Comparison of ENCODE assay signal across 27 mouse cellular contexts in the genomic region with DNA sequence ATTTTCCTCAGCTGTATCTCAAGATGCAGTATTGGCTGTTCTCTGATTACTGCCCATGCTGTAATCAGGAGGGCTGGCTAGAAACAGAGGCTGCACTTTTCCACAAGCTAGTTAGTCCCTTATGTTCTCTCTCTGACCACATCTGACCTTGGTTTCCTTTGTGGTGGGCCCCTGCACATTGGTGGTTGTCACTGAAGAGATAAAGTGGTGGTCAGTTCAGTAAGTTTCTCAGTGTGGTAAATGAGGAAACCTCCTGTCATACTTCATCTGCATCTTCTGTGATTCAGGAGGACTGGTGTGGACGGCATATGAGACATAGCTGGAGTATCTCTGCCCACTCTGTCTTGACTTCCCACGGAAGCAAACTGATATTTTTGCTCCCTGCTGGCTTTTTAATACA.
DNase-seq lines count a peak whose midpoint lies in the region; ATAC-seq and TF ChIP-seq lines count a peak whose summit lies in the region.
"Had no signal": no experiment of that assay in that cellular context is flagged by ENCODE, and none has a peak within 500 bp of the region (broad histone marks: within the 10 kb centered on the region; RNA-seq: fewer than 3 reads in every experiment).

No protein-coding gene starts in this region.

- no peak overlapping the region for H3K4me3 ChIP-seq in CH12.LX (replicated peaks in 1 of 3; ENCODE audit: low read depth in 2 of 3, low read length in 2 of 3, poor library complexity in 1 of 3)
- H3K4me3 ChIP-seq in liver, embryonic 11.5 days (ENCODE audit: low read depth, low read length) = no peak overlapping the region
- H3K4me3 ChIP-seq: embryonic facial prominence, embryonic 15.5 days; erythroblast, embryonic 14.5 days; forebrain, embryonic 10.5 days; gastrocnemius, adult 2 months; heart, embryonic 10.5 days; heart, embryonic 15.5 days; hindbrain, embryonic 15.5 days had no signal

- no peak for TF ChIP-seq CTCF in CH12.LX (conservative IDR thresholded peaks at IDR 0.05 in 1 of 2, IDR thresholded peaks at IDR 0.05 in 1 of 2; ENCODE audit: low read depth in 2 of 2, low read length in 2 of 2)

- DNase-seq in CH12.LX (ENCODE audit: extremely low read depth) = peak; percentile 10
- peak; percentile 3 for DNase-seq in T-cell, adult 2 months (ENCODE audit: low spot score)
- DNase-seq in naive thymus-derived CD4-positive, alpha-beta T cell, adult 2 months (ENCODE audit: low read depth) = peak; percentile 27
- DNase-seq in yolk sac, embryonic 10.5 days (ENCODE audit: low spot score) = no peak
- no peak for DNase-seq in layer of hippocampus, postnatal 36 days
- DNase-seq in liver, embryonic 11.5 days (ENCODE audit: low spot score) = no peak
- DNase-seq: adrenal gland, adult 8-10 months; adrenal gland, postnatal 36 days; B cell, adult 2 months; cerebellum, adult 11 months; cerebellum, adult 8-10 months; cerebellum, postnatal 25 days; gastrocnemius, adult 2 months; gastrocnemius, postnatal 25 days; heart, adult 11 months; heart, postnatal 14 days had no signal

- no peak overlapping the region; the same call in 1 of the 2 replicates for H3K9ac ChIP-seq in CH12.LX (ENCODE audit: insufficient read depth, low read depth)
- H3K9ac ChIP-seq in liver, embryonic 11.5 days (ENCODE audit: low read depth, low read length) = no peak overlapping the region
- H3K9ac ChIP-seq: embryonic facial prominence, embryonic 15.5 days; heart, embryonic 15.5 days; hindbrain, embryonic 15.5 days had no signal

- no peak overlapping the region for H3K4me2 ChIP-seq in CH12.LX (ENCODE audit: insufficient read depth, low read depth, poor library complexity, severe bottlenecking)
- H3K4me2 ChIP-seq in liver, embryonic 11.5 days = no peak overlapping the region
- H3K4me2 ChIP-seq: embryonic facial prominence, embryonic 15.5 days; heart, embryonic 15.5 days; hindbrain, embryonic 15.5 days had no signal

- ATAC-seq in hematopoietic stem cell, adult 5-6 weeks (replicated peaks in 1 of 2; ENCODE audit: insufficient read depth in 1 of 2, low FRiP score in 2 of 2, low TSS enrichment in 1 of 2, low read depth in 1 of 2, poor library complexity in 2 of 2, severe bottlenecking in 2 of 2) = peak; percentile 37 to 58; a peak in 3 of 4 replicates
- no peak for ATAC-seq in liver, embryonic 11.5 days (replicated peaks; ENCODE audit: low FRiP score)
- ATAC-seq: CD4-positive, CD25-positive, alpha-beta regulatory T cell, adult 4 months; forebrain, embryonic 14.5 days; intestine, embryonic 16.5 days; Patski had no signal

- H3K27ac ChIP-seq in CH12.LX (ENCODE audit: insufficient read depth, low read depth) = no peak overlapping the region
- no peak overlapping the region for H3K27ac ChIP-seq in liver, embryonic 11.5 days (ENCODE audit: low read depth, low read length)
- H3K27ac ChIP-seq: embryonic facial prominence, embryonic 15.5 days; forebrain, embryonic 10.5 days; gastrocnemius, adult 2 months; heart, embryonic 10.5 days; heart, embryonic 15.5 days; hindbrain, embryonic 15.5 days had no signal

- dilution Hi-C loops in CH12.LX (cut with MboI; ENCODE audit: extremely low pct_ligation_motif_present, extremely low pct_unique_long_range_greater_than_20kb, low sequenced_read_pairs) = no loop called here

- no peak for TF ChIP-seq EP300 in CH12.LX (IDR thresholded peaks at IDR 0.05; ENCODE audit: low read length)

- H3K4me1 ChIP-seq in CH12.LX (ENCODE audit: control insufficient read depth in 1 of 2, insufficient read depth in 2 of 2) = peaks cover 11 to 13% of the 10 kb centered on the region in 2 experiments
- no peaks in the 10 kb centered on the region for H3K4me1 ChIP-seq in liver, embryonic 11.5 days (replicated peaks; ENCODE audit: control insufficient read depth, insufficient read depth, low read length)
- H3K4me1 ChIP-seq: embryonic facial prominence, embryonic 15.5 days; forebrain, embryonic 10.5 days; heart, embryonic 10.5 days; heart, embryonic 15.5 days; hindbrain, embryonic 15.5 days had no signal

- in situ Hi-C loops in CH12.LX (cut with MboI; ENCODE audit: low pct_ligation_motif_present, low pct_unique_long_range_greater_than_20kb, low sequenced_read_pairs) = no loop called here

- H3K9me3 ChIP-seq in CH12.LX (replicated peaks; ENCODE audit: low read length) = no peaks in the 10 kb centered on the region
- H3K9me3 ChIP-seq in liver, embryonic 11.5 days (ENCODE audit: control insufficient read depth, low read length) = no peaks in the 10 kb centered on the region
- H3K9me3 ChIP-seq: embryonic facial prominence, embryonic 15.5 days; forebrain, embryonic 10.5 days; heart, embryonic 10.5 days; heart, embryonic 15.5 days; hindbrain, embryonic 15.5 days had no signal

- H3K79me2 ChIP-seq in CH12.LX (replicated peaks; ENCODE audit: control insufficient read depth, extremely low read depth, insufficient read depth, poor library complexity, severe bottlenecking) = no peaks in the 10 kb centered on the region

- no peak for TF ChIP-seq POLR2A in CH12.LX (IDR thresholded peaks at IDR 0.05; ENCODE audit: low read depth, low read length)

- no peaks in the 10 kb centered on the region for H3K27me3 ChIP-seq in CH12.LX (replicated peaks)
- no peaks in the 10 kb centered on the region for H3K27me3 ChIP-seq in liver, embryonic 11.5 days (replicated peaks; ENCODE audit: control insufficient read depth, insufficient read depth, low read length)
- H3K27me3 ChIP-seq: embryonic facial prominence, embryonic 15.5 days; heart, embryonic 15.5 days; hindbrain, embryonic 15.5 days; Patski had no signal

- no peak for TF ChIP-seq RAD21 in CH12.LX (IDR thresholded peaks at IDR 0.05; ENCODE audit: low read depth, low read length)

- peaks cover 0 to 2% of the 10 kb centered on the region in 2 experiments for H3K36me3 ChIP-seq in CH12.LX (replicated peaks in 1 of 2; ENCODE audit: control insufficient read depth in 1 of 2, insufficient read depth in 1 of 2, low read length in 1 of 2)
- no peaks in the 10 kb centered on the region for H3K36me3 ChIP-seq in liver, embryonic 11.5 days (ENCODE audit: control insufficient read depth, insufficient read depth, low read length)
- H3K36me3 ChIP-seq: embryonic facial prominence, embryonic 15.5 days; forebrain, embryonic 10.5 days; heart, embryonic 10.5 days; heart, embryonic 15.5 days; hindbrain, embryonic 15.5 days had no signal

- 42% methylated on average over 2 of the region's 2 CpGs for WGBS in liver, embryonic 11.5 days

TF ChIP-seq in CH12.LX, 34 proteins besides CTCF, POLR2A, EP300 and RAD21:
- TF ChIP-seq SMC3 (IDR thresholded peaks at IDR 0.05; ENCODE audit: low read depth, low read length) = no peak
- TF ChIP-seq E2F4 (IDR thresholded peaks at IDR 0.05; ENCODE audit: insufficient replicate concordance, low read depth, low read length) = no peak
- peak; percentile 24; the same call in 1 of the 2 replicates for TF ChIP-seq ETS1 (conservative IDR thresholded peaks at IDR 0.05; ENCODE audit: low read depth, low read length)
- peak; percentile 47; the same call in 1 of the 2 replicates for TF ChIP-seq BHLHE40 (IDR thresholded peaks at IDR 0.05; ENCODE audit: low read depth, low read length)
- no peak for TF ChIP-seq IRF4 (IDR thresholded peaks at IDR 0.05; ENCODE audit: low read depth, low read length)
- TF ChIP-seq HCFC1 (IDR thresholded peaks at IDR 0.05; ENCODE audit: low read depth, low read length) = no peak
- no peak for TF ChIP-seq ZKSCAN1 (IDR thresholded peaks at IDR 0.05; ENCODE audit: borderline replicate concordance, low read depth, low read length)
TF ChIP-seq in CH12.LX: peak in this region for 2.

Comparison
In these comparisons a context has a peak if more than half of its experiments do, and no peak if none do; other contexts are left out.
1. DNase-seq: peak in CH12.LX (single experiment), T-cell, adult 2 months (single experiment) and naive thymus-derived CD4-positive, alpha-beta T cell, adult 2 months (single experiment); none in yolk sac, embryonic 10.5 days (single experiment), layer of hippocampus, postnatal 36 days (0 of 2) and liver, embryonic 11.5 days (single experiment).